Mouse (Mus musculus): ENCODE results near the gene Kdm4d. TPM values are rescaled to one million over a fixed set of nuclear protein-coding genes. Genes with fewer than 3 reads are reported as not detected.

Gene Kdm4d
- total RNA-seq, 1 experiment, result 0.13 TPM

DNA sequence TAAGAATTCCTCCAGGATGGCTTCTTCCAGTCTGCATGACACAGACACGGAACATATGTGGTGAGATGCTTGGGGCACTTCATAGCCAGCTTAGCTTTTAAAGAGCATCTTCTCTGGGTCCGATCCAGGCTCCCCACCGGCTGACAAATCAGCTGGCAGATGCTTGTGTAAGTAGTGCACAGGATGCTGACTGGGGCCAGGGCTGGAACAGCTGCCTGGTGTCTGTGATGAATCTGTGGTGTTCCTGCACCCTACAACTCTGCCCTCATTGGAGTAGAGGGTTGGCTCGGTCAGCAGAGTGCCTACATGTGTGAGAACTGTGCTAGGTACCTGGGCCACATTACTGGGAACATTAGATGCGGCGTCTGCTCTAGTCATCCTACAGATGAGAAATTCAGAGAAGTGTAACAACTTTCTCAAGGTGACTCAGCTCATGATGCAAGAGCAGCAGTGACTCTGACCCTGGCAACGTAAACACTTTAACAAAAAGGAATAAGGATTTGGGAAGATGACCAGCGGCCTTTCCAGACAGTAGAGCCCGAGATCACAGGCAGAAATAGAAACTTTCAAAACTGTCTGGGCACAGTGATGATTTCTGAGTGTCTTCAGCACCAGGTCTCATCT is 34.7 kb upstream of the Kdm4d start:
- H3K4me1 ChIP-seq (ENCODE audit: control insufficient read depth in 2 of 2, insufficient read depth in 2 of 2, low read length in 2 of 2, poor library complexity in 1 of 2), result no peaks in the 10 kb centered on the region
- no peak for DNase-seq (ENCODE audit: low read depth, low spot score)
- no peaks in the 10 kb centered on the region for H3K36me3 ChIP-seq (ENCODE audit: control insufficient read depth, insufficient read depth, low read length, poor library complexity, severe bottlenecking)
- in situ Hi-C loops (cut with MboI; ENCODE audit: low sequenced_read_pairs in 2 of 2, unreplicated experiment in 2 of 2), result no loop called here
- H3K27ac ChIP-seq (ENCODE audit: insufficient read depth, low read depth, low read length, poor library complexity, severe bottlenecking), result no peak overlapping the region
- no peak overlapping the region for H3K9ac ChIP-seq (ENCODE audit: insufficient read depth, low read depth, low read length, poor library complexity, severe bottlenecking)
- H3K4me3 ChIP-seq (ENCODE audit: insufficient read depth in 1 of 2, low read depth in 1 of 2, low read length in 2 of 2, poor library complexity in 1 of 2, severe bottlenecking in 1 of 2), result no peak overlapping the region
- TF ChIP-seq CHD2 (IDR thresholded peaks at IDR 0.05; ENCODE audit: low read depth, low read length) (no peak), MAFK (IDR thresholded peaks at IDR 0.05; ENCODE audit: insufficient read depth, low read depth, low read length) (no peak), ZC3H11A (IDR thresholded peaks at IDR 0.05; ENCODE audit: borderline replicate concordance, low read depth, low read length) (no peak), HCFC1 (IDR thresholded peaks at IDR 0.05; ENCODE audit: borderline replicate concordance, insufficient read depth, low read length) (no peak), ZNF384 (IDR thresholded peaks at IDR 0.05; ENCODE audit: low read depth, low read length) (no peak)
- no peaks in the 10 kb centered on the region for H3K9me3 ChIP-seq (ENCODE audit: control insufficient read depth, insufficient read depth, low read depth, low read length)

DNA sequence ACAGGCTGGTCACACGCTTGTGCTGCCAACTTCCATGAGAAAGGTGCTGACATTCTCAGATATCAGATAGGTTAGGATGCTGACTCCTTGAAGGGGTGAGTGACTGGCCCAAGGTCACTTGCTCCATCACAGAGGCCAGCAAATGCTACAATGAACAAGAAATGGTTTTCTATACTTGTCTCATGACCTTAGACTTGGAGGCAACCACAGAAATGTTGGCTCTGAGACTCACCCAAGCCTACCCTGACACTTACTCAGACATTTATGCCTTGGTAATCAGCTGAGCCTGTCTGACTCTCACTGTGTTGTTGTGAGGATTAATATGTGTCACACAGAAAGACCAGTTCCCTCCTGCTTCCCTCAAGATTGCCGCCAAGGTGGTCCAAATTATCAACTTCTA is 33.4 kb upstream of the Kdm4d start:
- TF ChIP-seq HCFC1 (IDR thresholded peaks at IDR 0.05; ENCODE audit: borderline replicate concordance, insufficient read depth, low read length) (no peak), ZNF384 (IDR thresholded peaks at IDR 0.05; ENCODE audit: low read depth, low read length) (no peak), ZC3H11A (IDR thresholded peaks at IDR 0.05; ENCODE audit: borderline replicate concordance, low read depth, low read length) (no peak), CHD2 (IDR thresholded peaks at IDR 0.05; ENCODE audit: low read depth, low read length) (no peak), MAFK (IDR thresholded peaks at IDR 0.05; ENCODE audit: insufficient read depth, low read depth, low read length) (no peak)
- Histone ChIP-seq H3K4me3 (ENCODE audit: insufficient read depth in 1 of 2, low read depth in 1 of 2, low read length in 2 of 2, poor library complexity in 1 of 2, severe bottlenecking in 1 of 2) (no peak overlapping the region), H3K9me3 (ENCODE audit: control insufficient read depth, insufficient read depth, low read depth, low read length) (no peaks in the 10 kb centered on the region), H3K4me1 (ENCODE audit: control insufficient read depth in 2 of 2, insufficient read depth in 2 of 2, low read length in 2 of 2, poor library complexity in 1 of 2) (no peaks in the 10 kb centered on the region), H3K9ac (ENCODE audit: insufficient read depth, low read depth, low read length, poor library complexity, severe bottlenecking) (no peak overlapping the region), H3K36me3 (ENCODE audit: control insufficient read depth, insufficient read depth, low read length, poor library complexity, severe bottlenecking) (no peaks in the 10 kb centered on the region), H3K27ac (ENCODE audit: insufficient read depth, low read depth, low read length, poor library complexity, severe bottlenecking) (no peak overlapping the region)
- no peak for DNase-seq (ENCODE audit: low read depth, low spot score)
- in situ Hi-C loops (cut with MboI; ENCODE audit: low sequenced_read_pairs in 2 of 2, unreplicated experiment in 2 of 2), result no loop called here

DNA sequence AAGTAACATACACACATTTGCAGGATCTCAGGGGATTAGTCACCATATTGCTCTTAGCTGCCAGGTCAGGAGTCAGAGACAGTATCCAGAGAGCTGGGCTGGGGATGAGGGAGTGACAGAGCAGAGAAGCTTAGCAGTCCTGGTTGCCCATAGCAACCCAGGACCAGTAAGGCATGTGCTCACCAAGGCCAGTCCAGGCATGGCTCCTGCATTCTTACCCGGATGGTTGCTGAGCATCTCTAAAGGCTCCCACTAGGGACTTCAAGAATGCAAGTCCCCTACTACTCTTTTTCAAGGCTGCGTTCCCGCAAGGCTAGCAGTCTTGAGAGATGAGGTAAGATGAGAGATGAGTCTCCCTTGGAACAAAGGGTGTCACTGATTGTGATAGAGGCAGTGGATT is 32.0 kb upstream of the Kdm4d start:
- no peaks in the 10 kb centered on the region for H3K4me1 ChIP-seq (ENCODE audit: control insufficient read depth in 2 of 2, insufficient read depth in 2 of 2, low read length in 2 of 2, poor library complexity in 1 of 2)
- no peak overlapping the region for H3K4me3 ChIP-seq (ENCODE audit: insufficient read depth in 1 of 2, low read depth in 1 of 2, low read length in 2 of 2, poor library complexity in 1 of 2, severe bottlenecking in 1 of 2)
- TF ChIP-seq ZC3H11A (IDR thresholded peaks at IDR 0.05; ENCODE audit: borderline replicate concordance, low read depth, low read length), result no peak
- TF ChIP-seq MAFK (IDR thresholded peaks at IDR 0.05; ENCODE audit: insufficient read depth, low read depth, low read length), result no peak
- TF ChIP-seq ZNF384 (IDR thresholded peaks at IDR 0.05; ENCODE audit: low read depth, low read length), result no peak
- TF ChIP-seq HCFC1 (IDR thresholded peaks at IDR 0.05; ENCODE audit: borderline replicate concordance, insufficient read depth, low read length), result no peak
- no peak for TF ChIP-seq CHD2 (IDR thresholded peaks at IDR 0.05; ENCODE audit: low read depth, low read length)
- H3K27ac ChIP-seq (ENCODE audit: insufficient read depth, low read depth, low read length, poor library complexity, severe bottlenecking), result no peak overlapping the region
- DNase-seq (ENCODE audit: low read depth, low spot score), result no peak
- H3K9me3 ChIP-seq (ENCODE audit: control insufficient read depth, insufficient read depth, low read depth, low read length), result no peaks in the 10 kb centered on the region
- in situ Hi-C loops (cut with MboI; ENCODE audit: low sequenced_read_pairs in 2 of 2, unreplicated experiment in 2 of 2), result no loop called here
- no peaks in the 10 kb centered on the region for H3K36me3 ChIP-seq (ENCODE audit: control insufficient read depth, insufficient read depth, low read length, poor library complexity, severe bottlenecking)
- H3K9ac ChIP-seq (ENCODE audit: insufficient read depth, low read depth, low read length, poor library complexity, severe bottlenecking), result no peak overlapping the region

DNA sequence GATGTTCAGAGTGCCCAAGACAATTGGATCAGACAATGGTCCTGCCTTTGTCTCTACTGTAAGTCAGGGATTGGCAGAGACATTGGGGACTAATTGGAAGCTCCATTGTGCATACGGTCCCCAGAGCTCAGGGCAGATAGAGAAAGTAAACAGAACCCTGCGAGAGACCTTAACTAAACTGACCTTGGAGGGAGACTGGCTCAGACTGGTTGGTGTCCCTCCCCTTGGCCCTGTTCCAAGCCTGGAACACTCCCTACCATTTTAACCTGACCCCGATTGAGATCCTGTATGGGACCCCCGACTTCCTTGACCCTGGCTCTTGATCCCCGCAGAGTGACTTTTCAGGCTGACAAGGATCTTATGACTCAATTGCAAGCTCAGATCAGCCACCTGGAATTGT is 29.7 kb upstream of the Kdm4d start:
- TF ChIP-seq MAFK (IDR thresholded peaks at IDR 0.05; ENCODE audit: insufficient read depth, low read depth, low read length) (no peak), ZC3H11A (IDR thresholded peaks at IDR 0.05; ENCODE audit: borderline replicate concordance, low read depth, low read length) (no peak), ZNF384 (IDR thresholded peaks at IDR 0.05; ENCODE audit: low read depth, low read length) (no peak), CHD2 (IDR thresholded peaks at IDR 0.05; ENCODE audit: low read depth, low read length) (no peak), HCFC1 (IDR thresholded peaks at IDR 0.05; ENCODE audit: borderline replicate concordance, insufficient read depth, low read length) (no peak)
- in situ Hi-C loops (cut with MboI; ENCODE audit: low sequenced_read_pairs in 2 of 2, unreplicated experiment in 2 of 2), result no loop called here

More for the DNA sequence above, 29.7 kb upstream of the Kdm4d start:
- no peaks in the 10 kb centered on the region for H3K9me3 ChIP-seq (ENCODE audit: control insufficient read depth, insufficient read depth, low read depth, low read length)
- DNase-seq (ENCODE audit: low read depth, low spot score), result no peak
- no peak overlapping the region for H3K4me3 ChIP-seq (ENCODE audit: insufficient read depth in 1 of 2, low read depth in 1 of 2, low read length in 2 of 2, poor library complexity in 1 of 2, severe bottlenecking in 1 of 2)
- H3K4me1 ChIP-seq (ENCODE audit: control insufficient read depth in 2 of 2, insufficient read depth in 2 of 2, low read length in 2 of 2, poor library complexity in 1 of 2), result no peaks in the 10 kb centered on the region
- H3K27ac ChIP-seq (ENCODE audit: insufficient read depth, low read depth, low read length, poor library complexity, severe bottlenecking), result no peak overlapping the region
- H3K36me3 ChIP-seq (ENCODE audit: control insufficient read depth, insufficient read depth, low read length, poor library complexity, severe bottlenecking), result no peaks in the 10 kb centered on the region
- no peak overlapping the region for H3K9ac ChIP-seq (ENCODE audit: insufficient read depth, low read depth, low read length, poor library complexity, severe bottlenecking)
